Mouse (Mus musculus): Measurements from ENCODE around the gene Ipo5. TPM values are rescaled to one million over a fixed set of nuclear protein-coding genes. Genes with fewer than 3 reads are reported as not detected.

The Ipo5 gene
- polyA plus RNA-seq, 1 experiment: 60.4 TPM

DNA sequence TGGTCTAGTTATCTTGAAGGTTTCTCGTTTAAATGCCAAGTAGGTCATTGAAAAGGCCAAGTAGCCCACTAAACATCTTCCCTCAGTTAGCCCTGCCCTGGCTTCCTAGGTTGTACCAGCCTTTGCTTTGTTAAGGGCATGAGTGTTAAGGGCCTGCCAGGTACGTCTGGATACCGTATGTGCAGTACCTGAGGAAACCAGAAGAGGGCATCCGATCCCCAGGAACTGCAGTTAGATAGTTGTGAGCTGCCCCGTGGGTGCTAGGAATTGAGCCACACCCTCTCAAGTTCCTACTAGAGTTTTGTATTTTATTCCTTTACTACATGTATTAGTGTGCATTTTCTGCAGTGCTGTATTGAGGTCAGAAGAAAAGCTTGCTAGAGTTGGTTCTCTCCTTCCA is 38.0 kb downstream of the Ipo5 start:
- WGBS: 96% methylated on average over 5 of the region's 5 CpGs
- 0 out of 2 replicates have a peak, but pooled peaks have one; percentile 31 for TF ChIP-seq CTCF (IDR thresholded peaks at IDR 0.05; ENCODE audit: borderline replicate concordance, insufficient read depth, low read depth, low read length)
- no peak for TF ChIP-seq POLR2A (IDR thresholded peaks at IDR 0.05; ENCODE audit: borderline replicate concordance, insufficient read depth, low read length)
- no peak for DNase-seq

DNA sequence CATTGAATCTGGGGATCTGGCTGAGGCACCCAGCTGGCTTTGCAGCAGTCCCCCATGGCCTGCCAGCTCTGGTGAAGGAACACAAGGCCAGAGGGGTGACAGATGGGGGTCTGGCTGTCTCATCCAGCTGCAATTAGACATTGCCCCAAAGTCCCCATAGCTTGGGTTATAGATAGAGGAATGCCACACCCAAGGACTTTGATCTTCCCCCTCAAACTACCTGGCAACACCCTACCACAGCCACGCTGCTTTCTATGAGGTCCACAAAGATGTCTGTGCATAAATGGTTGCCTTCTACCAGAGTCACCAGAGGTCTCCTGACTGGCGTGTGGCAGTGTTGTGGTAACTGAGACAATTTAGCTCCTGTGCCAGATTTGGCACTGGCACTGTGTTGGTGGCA is 39.0 kb downstream of the Ipo5 start:
- 82% methylated on average over 2 of the region's 2 CpGs for WGBS

More for the DNA sequence above, 38.0 kb downstream of the Ipo5 start:
- Histone ChIP-seq H3K4me3 (replicated peaks; ENCODE audit: insufficient read depth, low read depth, low read length) (no peak overlapping the region), H3K27ac (ENCODE audit: insufficient read depth, low read length) (no peak overlapping the region), H3K4me1 (ENCODE audit: control insufficient read depth, insufficient read depth, low read length) (no peaks in the 10 kb centered on the region), H3K27me3 (ENCODE audit: control insufficient read depth, insufficient read depth, low read length) (no peaks in the 10 kb centered on the region)

DNA sequence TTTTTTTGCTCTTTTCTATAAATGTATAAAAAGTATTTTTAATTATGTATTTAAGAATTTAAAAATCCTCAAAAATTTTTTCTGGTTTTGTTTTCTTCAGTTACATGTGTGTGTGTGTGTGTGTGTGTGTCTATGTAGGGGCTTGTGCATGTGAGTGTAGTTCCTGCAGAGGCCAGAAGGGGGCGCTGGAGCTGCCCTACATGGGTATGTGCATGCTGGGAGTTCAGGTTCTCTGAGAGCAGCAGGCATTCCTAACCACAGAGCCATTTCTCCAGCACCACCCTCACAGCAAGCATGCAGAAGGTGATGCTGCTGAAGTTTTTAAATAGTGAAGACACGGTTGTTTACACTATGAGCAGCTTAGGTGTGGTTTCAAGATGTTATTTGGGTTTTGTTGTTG is 41.4 kb downstream of the Ipo5 start:
- DNase-seq: no peak
- Histone ChIP-seq H3K27me3 (ENCODE audit: control insufficient read depth, insufficient read depth, low read length) (no peaks in the 10 kb centered on the region), H3K4me1 (ENCODE audit: control insufficient read depth, insufficient read depth, low read length) (no peaks in the 10 kb centered on the region), H3K4me3 (replicated peaks; ENCODE audit: insufficient read depth, low read depth, low read length) (no peak overlapping the region), H3K27ac (ENCODE audit: insufficient read depth, low read length) (no peak overlapping the region)
- TF ChIP-seq POLR2A (IDR thresholded peaks at IDR 0.05; ENCODE audit: borderline replicate concordance, insufficient read depth, low read length): no peak
- TF ChIP-seq CTCF (IDR thresholded peaks at IDR 0.05; ENCODE audit: borderline replicate concordance, insufficient read depth, low read depth, low read length): peak; percentile 4; the same call in 1 of the 2 replicates
- WGBS: 47% methylated on average over 2 of the region's 2 CpGs

More for the DNA sequence above, 39.0 kb downstream of the Ipo5 start:
- Histone ChIP-seq H3K4me1 (ENCODE audit: control insufficient read depth, insufficient read depth, low read length) (no peaks in the 10 kb centered on the region), H3K27ac (ENCODE audit: insufficient read depth, low read length) (no peak overlapping the region), H3K4me3 (replicated peaks; ENCODE audit: insufficient read depth, low read depth, low read length) (no peak overlapping the region), H3K27me3 (ENCODE audit: control insufficient read depth, insufficient read depth, low read length) (no peaks in the 10 kb centered on the region)
- DNase-seq: no peak
- TF ChIP-seq CTCF (IDR thresholded peaks at IDR 0.05; ENCODE audit: borderline replicate concordance, insufficient read depth, low read depth, low read length): no peak
- TF ChIP-seq POLR2A (IDR thresholded peaks at IDR 0.05; ENCODE audit: borderline replicate concordance, insufficient read depth, low read length): no peak

DNA sequence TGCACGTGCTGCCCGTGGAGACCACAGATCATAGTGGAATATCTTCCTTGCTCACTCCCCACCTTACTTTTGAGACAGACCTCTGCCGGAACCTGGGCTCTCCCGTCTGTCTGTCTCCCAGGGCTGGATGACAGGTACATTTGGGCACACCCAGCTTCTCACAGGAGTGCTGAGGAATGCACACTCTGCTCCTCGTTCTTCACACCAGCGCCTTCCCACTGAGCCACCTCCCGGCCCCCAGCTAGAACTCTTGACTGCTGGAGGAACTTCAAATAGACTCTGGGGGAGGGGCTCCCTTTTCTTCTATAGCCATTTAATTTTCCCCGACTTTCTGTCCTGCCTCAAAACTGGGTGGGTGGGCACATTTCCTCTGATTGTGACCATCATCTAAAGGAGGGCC is 49.5 kb downstream of the Ipo5 start:
- 58% methylated on average over 8 of the region's 8 CpGs for WGBS
- no peaks in the 10 kb centered on the region for H3K27me3 ChIP-seq (ENCODE audit: control insufficient read depth, insufficient read depth, low read length)
- no peak overlapping the region for H3K27ac ChIP-seq (ENCODE audit: insufficient read depth, low read length)
- no peaks in the 10 kb centered on the region for H3K4me1 ChIP-seq (ENCODE audit: control insufficient read depth, insufficient read depth, low read length)
- no peak overlapping the region for H3K4me3 ChIP-seq (replicated peaks; ENCODE audit: insufficient read depth, low read depth, low read length)
- TF ChIP-seq POLR2A (IDR thresholded peaks at IDR 0.05; ENCODE audit: borderline replicate concordance, insufficient read depth, low read length): no peak
- no peak for DNase-seq

DNA sequence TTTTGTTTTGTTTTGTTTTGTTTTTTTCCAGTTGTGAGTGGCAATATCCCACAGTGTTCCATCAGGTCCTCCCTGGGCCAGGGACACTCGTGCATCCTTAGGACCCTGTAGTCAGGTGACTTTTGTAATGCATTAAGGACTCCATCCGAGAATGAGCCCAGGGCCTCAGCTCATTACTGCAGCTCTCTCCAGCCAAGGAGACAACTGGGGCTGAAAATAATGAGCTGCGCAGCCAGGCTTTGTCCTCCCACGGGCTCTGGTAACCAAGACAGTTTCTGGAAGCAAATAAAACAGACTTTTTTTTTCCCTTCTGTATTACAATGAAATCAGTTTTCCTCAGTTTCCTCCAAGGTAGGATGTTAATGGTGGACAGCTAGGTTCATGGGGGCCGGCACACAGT is 50.0 kb downstream of the Ipo5 start:
- TF ChIP-seq POLR2A (IDR thresholded peaks at IDR 0.05; ENCODE audit: borderline replicate concordance, insufficient read depth, low read length): no peak
- no peak for TF ChIP-seq CTCF (IDR thresholded peaks at IDR 0.05; ENCODE audit: borderline replicate concordance, insufficient read depth, low read depth, low read length)
- H3K4me3 ChIP-seq (replicated peaks; ENCODE audit: insufficient read depth, low read depth, low read length): no peak overlapping the region
- no peaks in the 10 kb centered on the region for H3K27me3 ChIP-seq (ENCODE audit: control insufficient read depth, insufficient read depth, low read length)
- H3K4me1 ChIP-seq (ENCODE audit: control insufficient read depth, insufficient read depth, low read length): no peaks in the 10 kb centered on the region
- 52% methylated on average over 5 of the region's 5 CpGs for WGBS
- DNase-seq: no peak
- no peak overlapping the region for H3K27ac ChIP-seq (ENCODE audit: insufficient read depth, low read length)

DNA sequence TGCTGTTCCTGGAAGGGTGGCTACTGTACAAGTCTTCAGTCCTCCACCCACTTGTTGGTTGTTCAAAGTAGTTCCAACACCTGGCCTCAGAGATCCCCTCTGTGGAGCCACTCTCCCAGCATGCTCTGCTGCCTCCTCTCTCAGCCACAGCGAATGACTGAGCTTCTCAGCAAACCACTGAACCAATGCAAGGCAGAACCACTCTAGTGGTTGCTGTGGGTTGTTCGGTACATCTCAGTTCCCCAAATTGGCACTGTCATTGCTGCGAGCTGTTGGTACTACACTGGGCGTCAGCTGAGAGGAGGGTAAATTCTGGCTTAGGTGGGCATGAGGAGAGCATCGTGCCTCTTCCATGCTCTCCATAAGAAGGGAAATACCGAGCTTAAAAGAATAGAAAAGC is 56.0 kb downstream of the Ipo5 start:
- Histone ChIP-seq H3K27ac (ENCODE audit: insufficient read depth, low read length) (no peak overlapping the region), H3K4me1 (ENCODE audit: control insufficient read depth, insufficient read depth, low read length) (no peaks in the 10 kb centered on the region), H3K4me3 (replicated peaks; ENCODE audit: insufficient read depth, low read depth, low read length) (no peak overlapping the region), H3K27me3 (ENCODE audit: control insufficient read depth, insufficient read depth, low read length) (no peaks in the 10 kb centered on the region)
- DNase-seq: no peak
- TF ChIP-seq CTCF (IDR thresholded peaks at IDR 0.05; ENCODE audit: borderline replicate concordance, insufficient read depth, low read depth, low read length) (no peak), POLR2A (IDR thresholded peaks at IDR 0.05; ENCODE audit: borderline replicate concordance, insufficient read depth, low read length) (no peak)
- WGBS: 84% methylated on average over 6 of the region's 6 CpGs

DNA sequence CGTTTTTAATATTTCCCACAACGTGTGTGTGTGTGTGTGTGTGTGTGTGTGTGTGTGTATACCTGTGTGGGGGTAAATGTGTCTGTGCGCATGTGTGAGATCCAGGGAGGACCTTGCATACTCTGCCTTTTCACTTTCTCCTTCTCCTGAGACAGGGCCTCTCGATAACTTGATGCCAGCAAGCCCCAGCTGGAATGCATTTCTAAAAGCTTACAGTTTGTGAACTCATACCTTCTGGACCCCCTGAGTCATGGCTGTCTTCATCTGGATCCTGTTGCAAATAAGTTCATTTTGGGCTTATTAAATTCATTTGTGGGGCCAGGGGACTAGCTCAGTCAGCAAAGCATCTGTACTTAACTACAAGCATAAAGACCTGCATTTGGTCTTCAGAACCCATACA is 57.7 kb downstream of the Ipo5 start:
- Histone ChIP-seq H3K27ac (ENCODE audit: insufficient read depth, low read length) (no peak overlapping the region), H3K4me3 (replicated peaks; ENCODE audit: insufficient read depth, low read depth, low read length) (no peak overlapping the region), H3K27me3 (ENCODE audit: control insufficient read depth, insufficient read depth, low read length) (no peaks in the 10 kb centered on the region), H3K4me1 (ENCODE audit: control insufficient read depth, insufficient read depth, low read length) (no peaks in the 10 kb centered on the region)
- TF ChIP-seq CTCF (IDR thresholded peaks at IDR 0.05; ENCODE audit: borderline replicate concordance, insufficient read depth, low read depth, low read length) (no peak), POLR2A (IDR thresholded peaks at IDR 0.05; ENCODE audit: borderline replicate concordance, insufficient read depth, low read length) (no peak)
- 86% methylated on average over 4 of the region's 4 CpGs for WGBS
- DNase-seq: no peak

DNA sequence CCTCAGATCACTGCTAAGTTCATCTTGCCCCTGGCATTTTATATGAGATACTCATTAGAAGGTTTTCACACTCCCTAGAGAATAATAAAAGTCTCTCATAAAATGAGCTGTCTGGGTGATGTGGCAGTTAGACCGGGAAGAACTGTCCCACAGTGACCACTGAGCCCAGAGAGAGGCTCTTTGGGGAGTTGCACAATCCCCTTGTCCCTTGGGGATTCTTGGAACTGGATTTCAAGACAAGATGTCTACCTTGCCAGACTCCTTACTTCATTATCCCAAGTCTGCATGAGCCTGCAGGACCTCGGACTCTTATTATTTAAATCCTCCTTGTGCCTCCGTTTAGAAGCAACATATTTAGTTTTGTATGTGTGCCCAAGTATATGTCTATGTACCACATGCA is 58.6 kb downstream of the Ipo5 start:
- Histone ChIP-seq H3K4me3 (replicated peaks; ENCODE audit: insufficient read depth, low read depth, low read length) (no peak overlapping the region), H3K27ac (ENCODE audit: insufficient read depth, low read length) (no peak overlapping the region), H3K27me3 (ENCODE audit: control insufficient read depth, insufficient read depth, low read length) (no peaks in the 10 kb centered on the region), H3K4me1 (ENCODE audit: control insufficient read depth, insufficient read depth, low read length) (no peaks in the 10 kb centered on the region)
- WGBS: 84% methylated on average over 3 of the region's 3 CpGs
- TF ChIP-seq POLR2A (IDR thresholded peaks at IDR 0.05; ENCODE audit: borderline replicate concordance, insufficient read depth, low read length): no peak
- no peak for TF ChIP-seq CTCF (IDR thresholded peaks at IDR 0.05; ENCODE audit: borderline replicate concordance, insufficient read depth, low read depth, low read length)
- no peak for DNase-seq

All from cerebellum, adult 2 months (tissue).